Mouse (Mus musculus) testis, adult 2 months (tissue): Measurements from ENCODE around the gene Chd2. TPM values are rescaled to one million over a fixed set of nuclear protein-coding genes. Genes with fewer than 3 reads are reported as not detected.

ENCODE experiments used
- H3K27ac ChIP-seq: fragments of 200-500 bp; 2 replicates; pipeline ENCODE4 v1.5.1; 2012; ENCODE audit warnings: low read depth, low read length; ENCODE audit not compliant: control insufficient read depth, insufficient read depth
- H3K27me3 ChIP-seq: fragments of 200-500 bp; 2 replicates; pipeline ENCODE4 v1.6.1; 2012; ENCODE audit warnings: mild to moderate bottlenecking, low read length, moderate library complexity; ENCODE audit not compliant: control insufficient read depth, insufficient read depth
- H3K36me3 ChIP-seq: fragments of 200-500 bp; 2 replicates; pipeline ENCODE4 v1.6.1; 2012; ENCODE audit warnings: mild to moderate bottlenecking, low read length; ENCODE audit not compliant: control insufficient read depth, insufficient read depth
- H3K4me1 ChIP-seq: fragments of 200-500 bp; 2 replicates; pipeline ENCODE4 v1.6.1; 2012; ENCODE audit warnings: low read length; ENCODE audit not compliant: control insufficient read depth, insufficient read depth
- H3K4me3 ChIP-seq: fragments of 200-500 bp; 2 replicates; pipeline ENCODE4 v1.5.1; 2012; ENCODE audit warnings: low read depth, mild to moderate bottlenecking, low read length, moderate library complexity, mixed read lengths; ENCODE audit not compliant: control insufficient read depth
- CTCF ChIP-seq: fragments of 200-500 bp; IDR thresholded peaks from 2 replicates; pipeline ENCODE4 v1.5.1; 2012; ENCODE audit warnings: low read depth, mild to moderate bottlenecking, inconsistent platforms, low read length, moderate library complexity; ENCODE audit not compliant: control insufficient read depth, insufficient read depth, insufficient replicate concordance
- POLR2A ChIP-seq: fragments of 200-500 bp; IDR thresholded peaks from 2 replicates; pipeline ENCODE4 v1.6.1; 2012; ENCODE audit warnings: low read depth, mild to moderate bottlenecking, inconsistent platforms, low read length, moderate library complexity; ENCODE audit not compliant: control insufficient read depth
- polyA plus RNA-seq: library from polyadenylated mRNA; depleted of rRNA; stranded (reverse); fragments of >200 nt; gene quantifications from 2 replicates; pipeline ENCODE4 v1.2.3, GENCODE M21; 2012

Gene Chd2
- polyA plus RNA-seq, 1 experiment = 20.6 TPM

DNA sequence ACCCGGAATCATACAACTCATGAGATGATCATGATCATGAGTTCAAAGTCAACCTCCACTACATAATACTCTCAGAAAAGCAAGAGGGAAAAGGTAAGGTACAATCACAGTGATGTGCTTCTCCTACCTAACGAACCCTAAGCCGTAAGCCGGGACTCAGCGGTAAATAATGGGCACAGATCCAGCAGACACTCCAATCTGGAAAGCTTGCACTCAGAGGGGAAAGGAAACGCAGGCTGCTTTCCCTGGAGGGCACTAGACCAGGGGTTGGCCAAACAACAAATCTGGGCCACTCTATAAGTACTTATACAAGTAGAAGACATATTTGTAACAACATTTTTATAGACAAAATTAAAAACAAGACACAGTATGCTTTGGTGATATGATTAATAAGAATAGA is 36.4 kb downstream of the Chd2 start:
- Histone ChIP-seq H3K4me3 (no peak overlapping the region), H3K4me1 (no peaks in the 10 kb centered on the region), H3K27ac (no peak overlapping the region), H3K27me3 (no peaks in the 10 kb centered on the region), H3K36me3 (no peaks in the 10 kb centered on the region; the same call in none of the 2 replicates)
- no peak for TF ChIP-seq POLR2A
- no peak for TF ChIP-seq CTCF

DNA sequence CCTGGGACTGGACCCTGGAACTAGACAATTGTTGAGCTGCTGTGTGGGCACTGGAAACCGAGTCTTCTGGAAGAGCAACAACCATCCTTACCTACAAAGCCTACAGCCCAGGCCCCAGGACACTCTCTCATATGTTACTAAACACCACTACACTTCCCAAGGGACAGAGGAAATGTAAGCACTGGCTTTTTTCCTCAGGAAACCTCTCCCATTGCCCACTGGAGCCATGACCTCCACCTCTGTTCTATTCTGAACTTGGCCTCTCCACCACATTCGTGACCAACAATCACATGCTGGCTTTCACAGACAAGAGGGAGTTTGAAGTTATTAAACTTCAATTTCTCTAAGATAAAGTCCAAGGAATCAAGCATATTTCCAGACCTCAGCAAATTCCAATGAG is 43.4 kb downstream of the Chd2 start:
- no peak for TF ChIP-seq CTCF
- no peak for TF ChIP-seq POLR2A
- H3K4me3 ChIP-seq = no peak overlapping the region
- H3K36me3 ChIP-seq = peaks cover 1% of the 10 kb centered on the region
- no peaks in the 10 kb centered on the region for H3K4me1 ChIP-seq
- no peaks in the 10 kb centered on the region for H3K27me3 ChIP-seq
- H3K27ac ChIP-seq = no peak overlapping the region

DNA sequence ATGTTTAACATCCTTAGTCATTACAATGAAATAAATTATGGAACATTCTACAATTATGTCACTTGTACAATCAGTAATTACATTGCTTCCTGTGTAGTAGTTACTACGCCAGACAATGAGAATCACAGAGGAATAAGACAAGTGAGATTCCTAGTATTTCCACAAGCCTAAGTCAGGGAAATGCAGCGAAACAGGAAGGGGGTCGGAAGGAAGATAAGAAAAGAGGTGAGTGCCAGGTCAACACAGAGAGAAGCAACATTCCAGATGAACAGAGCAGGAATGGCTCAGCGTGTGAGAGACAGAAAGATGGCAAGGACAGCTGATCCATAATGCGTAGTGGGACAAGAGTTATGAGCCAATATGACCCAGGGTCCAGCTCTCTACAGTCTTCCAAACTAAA is 52.4 kb downstream of the Chd2 start:
- no peak for TF ChIP-seq CTCF
- TF ChIP-seq POLR2A = no peak
- no peak overlapping the region for H3K27ac ChIP-seq
- H3K27me3 ChIP-seq = no peaks in the 10 kb centered on the region
- no peaks in the 10 kb centered on the region for H3K4me1 ChIP-seq
- H3K4me3 ChIP-seq = no peak overlapping the region
- no peaks in the 10 kb centered on the region; the same call in 1 of the 2 replicates for H3K36me3 ChIP-seq

DNA sequence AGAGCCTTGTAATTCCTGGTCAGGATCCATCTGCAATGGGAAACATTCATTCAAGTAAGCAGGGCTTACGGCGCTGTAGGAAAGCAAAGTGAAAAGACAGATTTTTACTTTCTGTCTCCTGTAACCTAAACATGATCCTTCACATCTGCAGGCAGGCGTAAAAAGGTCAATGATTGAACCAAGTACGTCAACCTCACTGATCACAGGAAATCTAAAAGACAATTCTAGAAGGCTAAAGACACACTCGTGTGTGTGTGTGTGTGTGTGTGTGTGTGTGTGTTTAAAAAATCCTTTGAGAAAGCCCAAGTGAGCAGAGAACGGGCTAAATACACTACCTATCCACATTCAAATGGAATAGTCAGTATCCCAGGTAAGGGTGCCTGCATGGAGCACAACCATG is 60.5 kb downstream of the Chd2 start:
- Histone ChIP-seq H3K27me3 (no peaks in the 10 kb centered on the region), H3K27ac (no peak overlapping the region), H3K36me3 (peaks cover 3% of the 10 kb centered on the region; the same call in 1 of the 2 replicates), H3K4me1 (no peaks in the 10 kb centered on the region), H3K4me3 (no peak overlapping the region)
- TF ChIP-seq POLR2A = no peak
- TF ChIP-seq CTCF = no peak

DNA sequence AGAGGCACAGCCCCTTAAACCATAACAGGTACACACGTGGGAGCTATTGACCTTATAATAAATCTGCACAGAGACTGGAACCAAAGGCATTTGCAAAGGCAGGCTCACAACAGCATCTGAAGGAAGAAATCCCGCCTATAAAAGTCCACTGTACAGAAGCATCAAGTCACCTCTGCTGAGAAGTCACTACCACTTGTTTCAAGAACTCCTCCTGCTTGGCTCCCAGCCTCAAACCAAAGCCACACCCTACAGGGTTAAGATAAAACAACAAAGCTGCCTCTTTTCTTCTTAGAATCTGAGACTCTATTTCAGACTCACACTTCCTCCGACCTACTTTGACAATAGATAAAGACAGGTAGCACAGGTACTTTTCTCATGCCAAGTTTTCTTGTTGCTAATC is 62.1 kb downstream of the Chd2 start:
- no peaks in the 10 kb centered on the region for H3K27me3 ChIP-seq
- H3K4me1 ChIP-seq = no peaks in the 10 kb centered on the region

DNA sequence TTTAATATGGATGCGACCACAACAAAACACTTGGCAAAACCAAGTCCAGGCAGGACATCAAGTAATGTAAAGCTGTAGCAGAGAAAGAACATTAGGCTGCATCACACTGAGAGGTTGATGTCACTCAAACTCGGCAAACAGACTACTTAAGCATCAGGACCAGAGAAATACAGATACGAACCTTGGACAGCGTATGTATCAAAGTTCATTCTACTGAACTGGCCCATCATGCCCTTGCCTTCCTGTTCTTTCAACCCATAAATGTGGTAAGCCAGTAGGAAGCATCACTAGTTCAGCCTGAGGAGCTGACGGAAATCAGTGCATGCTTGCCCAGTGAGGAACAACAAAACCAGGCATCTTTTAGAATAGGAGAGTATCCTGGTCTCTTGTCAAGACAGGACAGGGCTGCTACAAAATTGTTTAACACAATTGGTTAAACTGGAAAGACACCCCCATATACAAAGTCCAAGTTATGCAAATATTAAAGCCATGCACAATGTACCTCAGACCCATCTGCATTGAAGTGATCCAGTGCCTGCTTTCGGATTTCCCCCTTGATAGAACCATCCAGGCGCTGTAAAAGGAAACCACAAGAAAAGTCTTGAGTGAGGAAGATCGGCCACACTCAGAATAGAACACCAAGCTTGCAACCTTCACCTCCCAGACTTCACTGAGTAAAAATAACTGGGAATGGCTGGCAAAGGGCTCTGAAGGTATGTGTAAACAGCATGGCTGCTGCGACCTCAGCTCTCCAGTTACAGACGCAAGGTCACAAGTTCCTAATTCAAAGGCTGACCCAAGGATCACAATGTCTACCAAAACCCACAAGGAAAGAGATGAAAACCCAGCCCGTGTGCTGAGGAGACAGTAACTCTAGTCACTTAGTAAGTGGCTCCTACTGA is 63.2 kb downstream of the Chd2 start:
- Histone ChIP-seq H3K4me3 (no peak overlapping the region), H3K27me3 (no peaks in the 10 kb centered on the region), H3K27ac (no peak overlapping the region), H3K4me1 (no peaks in the 10 kb centered on the region), H3K36me3 (peaks cover 6% of the 10 kb centered on the region)
- TF ChIP-seq POLR2A (no peak), CTCF (no peak)

More for the DNA sequence above, 62.1 kb downstream of the Chd2 start:
- TF ChIP-seq POLR2A (no peak), CTCF (no peak)
- Histone ChIP-seq H3K4me3 (no peak overlapping the region), H3K36me3 (peaks cover 3% of the 10 kb centered on the region), H3K27ac (no peak overlapping the region)

DNA sequence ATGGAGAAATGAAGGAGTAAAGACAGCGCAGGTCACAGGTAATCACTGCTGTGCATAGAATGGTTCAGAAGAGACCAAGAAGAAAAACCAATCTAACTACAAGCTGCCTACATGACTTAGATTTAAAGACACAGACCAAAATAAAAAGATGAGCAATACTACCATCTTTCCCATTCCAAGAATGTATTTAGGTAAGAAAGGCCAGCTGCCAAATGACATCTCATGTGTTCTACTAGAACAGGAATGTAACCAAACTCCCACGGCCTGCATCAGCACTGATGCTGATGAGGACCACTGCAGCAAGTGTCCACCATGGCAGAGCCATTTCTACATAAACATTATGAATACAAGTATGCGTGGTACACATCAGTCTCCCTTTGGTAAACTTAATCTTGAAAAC is 73.9 kb downstream of the Chd2 start:
- no peak for TF ChIP-seq CTCF
- no peak for TF ChIP-seq POLR2A
- H3K4me1 ChIP-seq = no peaks in the 10 kb centered on the region
- no peaks in the 10 kb centered on the region for H3K27me3 ChIP-seq
- no peak overlapping the region for H3K4me3 ChIP-seq
- H3K27ac ChIP-seq = no peak overlapping the region
- peaks cover 9% of the 10 kb centered on the region for H3K36me3 ChIP-seq

DNA sequence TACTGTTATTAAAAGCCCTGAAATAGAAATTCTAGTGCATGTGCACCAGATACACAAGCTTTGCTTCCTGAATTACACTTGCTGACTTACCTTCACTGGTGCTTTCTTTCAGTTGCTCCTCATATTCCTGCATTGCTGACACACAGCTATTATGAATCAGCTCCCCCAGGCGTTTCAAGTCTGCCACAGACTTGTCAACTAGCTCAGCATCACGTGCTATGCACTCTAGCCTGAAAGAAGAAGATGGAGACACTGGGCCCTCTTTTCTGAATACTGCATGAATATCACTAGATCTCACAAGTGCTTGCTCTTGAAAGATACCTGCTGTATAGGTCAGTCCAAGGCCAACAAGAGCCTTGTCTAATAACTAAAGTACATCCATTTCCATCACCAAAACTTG is 78.1 kb downstream of the Chd2 start:
- H3K27ac ChIP-seq = no peak overlapping the region
- no peaks in the 10 kb centered on the region for H3K27me3 ChIP-seq
- H3K4me1 ChIP-seq = no peaks in the 10 kb centered on the region
- no peak overlapping the region for H3K4me3 ChIP-seq
- H3K36me3 ChIP-seq = peaks cover 7% of the 10 kb centered on the region
- TF ChIP-seq POLR2A (no peak), CTCF (no peak)
